Comparison of ENCODE assay signal across 8 mouse cellular contexts in genomic region chr5:120578504-120579081, GRCm38 (mm10). TPM values are rescaled to one million over a fixed set of nuclear protein-coding genes. Genes with fewer than 3 reads are reported as not detected.
DNase-seq lines count a peak whose midpoint lies in the region; ATAC-seq and TF ChIP-seq lines count a peak whose summit lies in the region.

No protein-coding gene starts in this region.

- H3K4me2 ChIP-seq in lung, embryonic 16.5 days (ENCODE audit: low read depth, low read length), result peak overlapping the region; percentile 16

- H3K9me3 ChIP-seq in lung, embryonic 16.5 days (ENCODE audit: control insufficient read depth, low read length), result no peaks in the 10 kb centered on the region

- ATAC-seq in cerebellum, adult (ENCODE audit: insufficient number of reproducible peaks, low FRiP score, low TSS enrichment), result no peak
- ATAC-seq in lung, embryonic 16.5 days (ENCODE audit: low read depth), result peak; percentile 51

- peak overlapping the region; percentile 57 for H3K27ac ChIP-seq in bone marrow macrophage, adult 2 months (ENCODE audit: insufficient read depth, low read depth, low read length)
- H3K27ac ChIP-seq in lung, embryonic 16.5 days (ENCODE audit: low read length), result peak overlapping the region; percentile 38

- peak; percentile 54 to 71 for DNase-seq in cerebellum, postnatal 14 days
- peak; percentile 72 for DNase-seq in heart, adult 8-10 months (ENCODE audit: low spot score)
- DNase-seq in kidney, adult 11 months, result peak; percentile 61
- DNase-seq in spleen, postnatal 10 days (ENCODE audit: low spot score in 2 of 2), result peak; percentile 62 to 69
- DNase-seq in layer of hippocampus, postnatal 36 days, result no peak

- WGBS in lung, embryonic 16.5 days, result 26% methylated on average over 12 of the region's 12 CpGs

- peaks cover 59% of the 10 kb centered on the region for H3K4me1 ChIP-seq in bone marrow macrophage, adult 2 months (ENCODE audit: control insufficient read depth, insufficient read depth, low read length)
- H3K4me1 ChIP-seq in lung, embryonic 16.5 days (replicated peaks; ENCODE audit: control insufficient read depth, insufficient read depth, low read length), result peaks cover 22% of the 10 kb centered on the region

- no peak overlapping the region for H3K9ac ChIP-seq in lung, embryonic 16.5 days (ENCODE audit: low read length)

- TF ChIP-seq POLR2A in bone marrow macrophage, adult 2 months (IDR thresholded peaks at IDR 0.05; ENCODE audit: borderline replicate concordance, low read depth, low read length), result no peak

- no peak for TF ChIP-seq CTCF in bone marrow macrophage, adult 2 months (IDR thresholded peaks at IDR 0.05; ENCODE audit: low read depth, low read length)

- H3K4me3 ChIP-seq in bone marrow macrophage, adult 2 months (ENCODE audit: insufficient read depth, low read length), result no peak overlapping the region
- no peak overlapping the region for H3K4me3 ChIP-seq in lung, embryonic 16.5 days (ENCODE audit: low read length)

- peaks cover 7% of the 10 kb centered on the region for H3K36me3 ChIP-seq in lung, embryonic 16.5 days (ENCODE audit: control insufficient read depth, insufficient read depth, low read length)

- H3K27me3 ChIP-seq in lung, embryonic 16.5 days (ENCODE audit: control insufficient read depth, insufficient read depth, low read depth, low read length), result no peaks in the 10 kb centered on the region

RNA-seq across cellular contexts. Expression of gene Tpcn1, which starts 9.9 kb away (rescaled TPM):
- 104 and 121 TPM in 2 replicates for polyA plus RNA-seq in bone marrow macrophage, adult 2 months (2012; ENCODE audit: insufficient read depth, insufficient read length, missing spikeins)
- total RNA-seq in heart, adult 8-10 months (2022), result 10 to 100 TPM; 34.8 to 36.7 (median 36.3) TPM
- polyA plus RNA-seq in lung, embryonic 16.5 days (2015; fragmentation: Nextera tagmentation; extraction: Ambion mirVana), result 17.8 and 18.0 TPM in 2 replicates
- 10 to 100 TPM; 35.0 to 36.4 TPM for total RNA-seq in layer of hippocampus, postnatal 36 days (2021)

RNA-seq across cellular contexts. Expression of gene Iqcd, which starts 10.2 kb away (rescaled TPM):
- polyA plus RNA-seq in bone marrow macrophage, adult 2 months (2012; ENCODE audit: insufficient read depth, insufficient read length, missing spikeins), result 1.2 TPM in 1 of 2 replicates, not detected in the other
- total RNA-seq in heart, adult 8-10 months (2022), result under 1 TPM in 2 of 4 experiments, not detected in 2; 0.14 to 0.22 TPM
- 1.2 and 1.9 TPM in 2 replicates for polyA plus RNA-seq in lung, embryonic 16.5 days (2015; fragmentation: Nextera tagmentation; extraction: Ambion mirVana)
- 1 to 10 TPM in 1 of 2 experiments, under 1 TPM in 1; 0.35 to 1.2 TPM for total RNA-seq in layer of hippocampus, postnatal 36 days (2021)

RNA-seq across cellular contexts. Expression of gene Rita1, which starts 33.8 kb away (rescaled TPM):
- 3.8 and 4.0 TPM in 2 replicates for polyA plus RNA-seq in bone marrow macrophage, adult 2 months (2012; ENCODE audit: insufficient read depth, insufficient read length, missing spikeins)
- total RNA-seq in heart, adult 8-10 months (2022), result 10 to 100 TPM; 14.3 to 17.9 (median 15.3) TPM
- 13.8 and 14.0 TPM in 2 replicates for polyA plus RNA-seq in lung, embryonic 16.5 days (2015; fragmentation: Nextera tagmentation; extraction: Ambion mirVana)
- total RNA-seq in layer of hippocampus, postnatal 36 days (2021), result 10 to 100 TPM; 29.1 to 29.6 TPM

RNA-seq across cellular contexts. Expression of gene Ddx54, which starts 33.9 kb away (rescaled TPM):
- polyA plus RNA-seq in bone marrow macrophage, adult 2 months (2012; ENCODE audit: insufficient read depth, insufficient read length, missing spikeins), result 20.3 and 20.4 TPM in 2 replicates
- 10 to 100 TPM; 21.0 to 24.7 (median 23.0) TPM for total RNA-seq in heart, adult 8-10 months (2022)
- polyA plus RNA-seq in lung, embryonic 16.5 days (2015; fragmentation: Nextera tagmentation; extraction: Ambion mirVana), result 36.8 and 37.8 TPM in 2 replicates
- total RNA-seq in layer of hippocampus, postnatal 36 days (2021), result 10 to 100 TPM; 34.4 to 39.5 TPM

RNA-seq across cellular contexts. Expression of gene Cfap73, which starts 55.4 kb away (rescaled TPM):
- polyA plus RNA-seq in bone marrow macrophage, adult 2 months (2012; ENCODE audit: insufficient read depth, insufficient read length, missing spikeins), result not detected in 2 replicates
- total RNA-seq in heart, adult 8-10 months (2022), result not detected
- polyA plus RNA-seq in lung, embryonic 16.5 days (2015; fragmentation: Nextera tagmentation; extraction: Ambion mirVana), result 0.94 and 1.5 TPM in 2 replicates
- under 1 TPM in 1 of 2 experiments, not detected in 1; 0.77 TPM for total RNA-seq in layer of hippocampus, postnatal 36 days (2021)

Comparison
In these comparisons a context has a peak if more than half of its experiments do, and no peak if none do; other contexts are left out.
1. DNase-seq: peak in cerebellum, postnatal 14 days (2 of 2), heart, adult 8-10 months (single experiment), kidney, adult 11 months (single experiment) and spleen, postnatal 10 days (2 of 2); none in layer of hippocampus, postnatal 36 days (0 of 2).